Mouse (Mus musculus): Measurements from ENCODE around the gene D17Wsu92e.
"Not testable (repeated sequence)": the region's sequence is repeated elsewhere in the genome, so short reads cannot be mapped to it uniquely, and the experiment has no call there.

D17Wsu92e gene

GRCm38 (mm10) chr17:27820568-27821406 lies at the start of gene D17Wsu92e:
Gene D17Wsu92e (minus strand): TSS chr17:27820648.
- DNase-seq (ENCODE audit: extremely low spot score, low read depth, low spot score) = peak; percentile 96

- DNase-seq (ENCODE audit: extremely low spot score, low read depth, low spot score) = no peak
Observed at GRCm38 (mm10) chr17:27866737-27867136, 46.3 kb upstream of the D17Wsu92e start.

- DNase-seq (ENCODE audit: extremely low spot score, low read depth, low spot score) = no peak
Observed at GRCm38 (mm10) chr17:27865461-27865860, 45.0 kb upstream of the D17Wsu92e start.

GRCm38 (mm10) chr17:27859131-27859530 lies 38.7 kb upstream of the D17Wsu92e start:
- no peak for DNase-seq (ENCODE audit: extremely low spot score, low read depth, low spot score)

GRCm38 (mm10) chr17:27857649-27858475 lies 37.4 kb upstream of the D17Wsu92e start:
- no peak for DNase-seq (ENCODE audit: extremely low spot score, low read depth, low spot score)

GRCm38 (mm10) chr17:27856798-27857648 lies 36.6 kb upstream of the D17Wsu92e start:
- no peak for DNase-seq (ENCODE audit: extremely low spot score, low read depth, low spot score)

GRCm38 (mm10) chr17:27856265-27856797 lies 35.9 kb upstream of the D17Wsu92e start, which contains the start of gene Uhrf1bp1:
Gene Uhrf1bp1 (plus strand): TSS chr17:27856441.
- DNase-seq (ENCODE audit: extremely low spot score, low read depth, low spot score) = no peak

- DNase-seq (ENCODE audit: extremely low spot score, low read depth, low spot score) = no peak
Observed at GRCm38 (mm10) chr17:27851076-27851475, 30.6 kb upstream of the D17Wsu92e start.

GRCm38 (mm10) chr17:27848351-27848750 lies 27.9 kb upstream of the D17Wsu92e start:
- no peak for DNase-seq (ENCODE audit: extremely low spot score, low read depth, low spot score)

- peak; percentile 86 for DNase-seq (ENCODE audit: extremely low spot score, low read depth, low spot score)
Observed at GRCm38 (mm10) chr17:27839469-27840252, 19.2 kb upstream of the D17Wsu92e start.

GRCm38 (mm10) chr17:27837850-27838249 lies 17.4 kb upstream of the D17Wsu92e start, which contains the start of gene Snrpc:
Gene Snrpc (plus strand): TSS chr17:27838150.
- DNase-seq (ENCODE audit: extremely low spot score, low read depth, low spot score) = not testable (repeated sequence)

- no peak for DNase-seq (ENCODE audit: extremely low spot score, low read depth, low spot score)
Observed at GRCm38 (mm10) chr17:27830411-27830810, 10.0 kb upstream of the D17Wsu92e start.

- DNase-seq (ENCODE audit: extremely low spot score, low read depth, low spot score) = no peak
Observed at GRCm38 (mm10) chr17:27827511-27827910, 7.1 kb upstream of the D17Wsu92e start.

- no peak for DNase-seq (ENCODE audit: extremely low spot score, low read depth, low spot score)
Observed at GRCm38 (mm10) chr17:27826908-27827383, 6.5 kb upstream of the D17Wsu92e start.

GRCm38 (mm10) chr17:27825984-27826905 lies 5.8 kb upstream of the D17Wsu92e start:
- DNase-seq (ENCODE audit: extremely low spot score, low read depth, low spot score) = no peak

- DNase-seq (ENCODE audit: extremely low spot score, low read depth, low spot score) = no peak
Observed at GRCm38 (mm10) chr17:27825539-27825938, 5.1 kb upstream of the D17Wsu92e start.

- no peak for DNase-seq (ENCODE audit: extremely low spot score, low read depth, low spot score)
Observed at GRCm38 (mm10) chr17:27824941-27825340, 4.5 kb upstream of the D17Wsu92e start.

- no peak for DNase-seq (ENCODE audit: extremely low spot score, low read depth, low spot score)
Observed at GRCm38 (mm10) chr17:27823142-27823905, 2.9 kb upstream of the D17Wsu92e start.
